Mouse (Mus musculus) adrenal gland, postnatal 25 days (tissue): ENCODE measurements around the gene Apol9b. TPM values are rescaled to one million over a fixed set of nuclear protein-coding genes. Genes with fewer than 3 reads are reported as not detected.
A peak's percentile ranks its signal among the peaks of the same experiment; 100 is the strongest.

Experiments
- DNase-seq: peaks from one replicate; pipeline ENCODE4 v3.0.0; 2021; ENCODE audit warnings: mixed read lengths
- total RNA-seq: library from RNA; stranded (reverse); gene quantifications from 2 replicates; pipeline ENCODE4 v1.2.3, GENCODE M21; 2021

The Apol9b gene
- total RNA-seq, 1 experiment from 2014 or later: 1.2 TPM

DNA sequence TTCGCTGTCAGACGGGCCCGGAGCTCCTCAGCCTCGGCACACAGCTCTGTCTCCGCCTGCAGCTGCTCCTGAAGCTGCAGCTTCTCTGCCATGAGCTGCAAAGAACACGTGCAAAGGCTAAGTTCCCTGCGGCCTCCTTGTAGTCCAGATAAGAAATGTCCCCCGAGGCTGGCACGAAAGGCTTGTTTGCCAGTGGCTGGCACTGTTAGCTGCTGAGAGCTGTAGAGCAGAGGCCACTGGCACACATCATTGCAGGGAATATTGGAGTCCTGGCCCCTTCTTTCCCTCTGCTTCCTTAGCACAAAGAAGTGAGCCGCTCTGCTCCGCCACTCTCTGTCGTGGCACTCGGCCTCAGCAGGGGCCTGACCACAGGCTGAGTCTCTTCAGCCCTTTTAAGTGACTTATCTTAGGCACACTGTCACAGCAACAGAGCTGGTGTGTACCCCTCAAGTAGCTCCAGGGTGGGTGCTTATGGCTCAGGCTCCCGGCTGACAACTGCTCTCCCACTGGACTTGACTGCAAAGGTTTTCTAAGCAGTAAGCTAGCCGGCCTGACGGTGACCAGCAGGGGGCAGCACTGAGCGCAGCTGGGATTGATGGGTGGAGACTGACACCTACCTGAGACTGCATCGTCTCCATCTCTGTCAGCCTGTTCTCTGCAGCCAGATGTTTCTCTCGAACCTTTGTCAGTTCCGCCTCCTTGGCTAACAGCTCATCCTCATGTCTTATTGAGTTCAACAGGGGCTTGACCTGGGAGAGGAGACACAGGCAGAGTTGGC lies 46.5 kb downstream of the Apol9b start:
- peak; percentile 85 for DNase-seq

DNA sequence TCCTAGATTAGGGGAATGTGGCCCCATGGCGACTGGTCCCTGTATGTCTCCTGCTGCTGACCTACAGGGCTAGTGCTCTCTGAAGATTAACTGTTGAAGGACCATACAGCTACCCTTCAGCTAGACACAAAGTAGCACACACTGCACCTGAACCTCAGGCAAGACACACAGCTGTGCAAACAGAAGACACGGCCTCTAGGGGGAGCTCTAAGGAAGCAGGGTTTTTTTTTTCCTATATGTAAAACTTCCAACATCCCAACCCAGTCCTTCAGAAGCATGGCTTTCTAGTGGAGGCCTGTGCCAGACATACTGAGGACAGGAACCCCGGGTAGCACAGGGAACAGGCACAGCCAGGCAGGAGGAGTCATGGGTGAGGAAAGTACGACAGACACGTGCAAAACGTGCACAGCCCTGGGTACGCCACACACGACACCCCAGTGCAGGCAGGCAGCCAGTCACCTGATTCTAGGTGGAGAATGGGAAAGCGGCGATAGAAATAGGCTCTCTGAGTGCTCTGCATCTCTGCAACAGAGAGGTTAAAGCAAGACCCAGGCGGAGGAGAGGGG lies 53.7 kb downstream of the Apol9b start:
- DNase-seq: no peak

DNA sequence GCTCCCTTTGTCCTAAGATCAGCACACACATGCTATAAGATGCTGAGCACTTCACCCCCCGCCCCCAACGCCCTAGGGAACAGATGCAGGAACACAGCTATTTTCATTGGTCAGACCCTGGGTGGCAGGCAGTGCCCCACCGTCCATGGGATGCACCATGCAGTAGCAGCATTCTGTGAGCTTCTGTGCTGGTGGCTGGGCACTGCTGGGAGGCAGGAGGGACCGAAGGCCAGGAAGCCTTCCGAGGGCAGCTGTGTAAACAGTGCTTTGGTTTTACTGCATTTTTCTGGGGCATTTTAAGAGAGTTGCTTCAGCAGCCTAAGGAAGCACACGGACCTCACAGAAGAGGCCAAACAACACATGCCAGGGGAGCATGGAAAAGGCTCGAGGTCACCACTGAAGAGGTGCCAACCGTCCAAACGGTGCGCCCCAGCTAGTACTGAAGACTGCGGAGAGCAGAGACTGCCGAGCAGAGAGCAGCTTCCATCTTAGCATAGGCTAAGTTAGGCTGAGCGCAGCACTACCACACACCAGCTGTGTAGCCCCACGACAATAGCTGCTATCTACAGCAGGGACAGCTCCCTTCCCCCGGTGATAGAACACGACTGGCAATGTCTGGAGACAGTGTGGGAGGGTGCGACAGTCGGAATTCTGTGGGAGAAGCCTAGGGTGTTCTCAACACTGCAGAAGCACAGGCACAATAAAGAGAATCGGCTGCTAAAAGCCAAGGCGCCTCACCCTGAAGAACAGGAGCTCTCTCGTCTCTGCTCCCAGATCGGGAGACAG lies 55.4 kb downstream of the Apol9b start:
- DNase-seq: no peak

GRCm38 (mm10) chr15:77785807-77786206 lies 57.0 kb downstream of the Apol9b start:
- DNase-seq: no peak

Other genes starting within 250 kb of the Apol9b start
- gene Apol11a, start 220.8 kb upstream of the Apol9b start, total RNA-seq: not detected in 2 replicates
- not detected in 2 replicates for gene Apol7c, start 195.7 kb upstream of the Apol9b start, total RNA-seq
- gene 1700025B11Rik, start 167.1 kb upstream of the Apol9b start, total RNA-seq: not detected in 2 replicates
- gene Apol10b, start 132.9 kb upstream of the Apol9b start, total RNA-seq: 0.52 TPM in 1 of 2 replicates, not detected in the other
- gene Gm36245, start 129.8 kb upstream of the Apol9b start, total RNA-seq: not detected in 2 replicates
- 0.33 and 0.62 TPM in 2 replicates for gene Apol11b, start 85.8 kb upstream of the Apol9b start, total RNA-seq
- not detected in 2 replicates for gene Apol7e, start 30.2 kb upstream of the Apol9b start, total RNA-seq
- gene Apol8, start 28.0 kb downstream of the Apol9b start, total RNA-seq: not detected in 2 replicates
- gene Myh9, start 113.1 kb downstream of the Apol9b start, total RNA-seq: 325 and 352 TPM in 2 replicates
- 483 and 599 TPM in 2 replicates for gene Txn2, start 200.0 kb downstream of the Apol9b start, total RNA-seq
- 2.7 and 4.2 TPM in 2 replicates for gene Foxred2, start 227.7 kb downstream of the Apol9b start, total RNA-seq
- gene Eif3d, start 241.8 kb downstream of the Apol9b start, total RNA-seq: 140 and 156 TPM in 2 replicates